Mouse (Mus musculus) heart, embryonic 16.5 days (tissue): ENCODE data around the gene Ranbp3l. TPM values are rescaled to one million over a fixed set of nuclear protein-coding genes. Genes with fewer than 3 reads are reported as not detected.
A peak's percentile ranks its signal among the peaks of the same experiment; 100 is the strongest.

Experiments
- ATAC-seq: fragments of 200-750 bp; cut with Nextera tagmentation; replicated peaks from 2 replicates; pipeline ENCODE4 v1.8.0; 2017; ENCODE audit warnings: moderate number of reproducible peaks; ENCODE audit not compliant: insufficient read depth, low FRiP score; ENCODE audit errors: extremely low read depth
- H3K27ac ChIP-seq: fragments of 300-500 bp; sonication (generic); 2 replicates; pipeline ENCODE4 v1.5.1; 2014; ENCODE audit warnings: mild to moderate bottlenecking, low read length, control low read depth, moderate library complexity
- H3K27me3 ChIP-seq: fragments of 300-500 bp; sonication (generic); 2 replicates; pipeline ENCODE4 v1.6.1; 2014; ENCODE audit warnings: low read length, mixed read lengths; ENCODE audit not compliant: control insufficient read depth, insufficient read depth
- H3K36me3 ChIP-seq: fragments of 300-500 bp; sonication (generic); 2 replicates; pipeline ENCODE4 v1.6.1; 2014; ENCODE audit not compliant: control insufficient read depth, insufficient read depth
- H3K4me1 ChIP-seq: fragments of 300-500 bp; sonication (generic); 2 replicates; pipeline ENCODE4 v1.6.1; 2014; ENCODE audit warnings: low read length, mixed read lengths; ENCODE audit not compliant: control insufficient read depth, insufficient read depth
- H3K4me2 ChIP-seq: fragments of 300-500 bp; sonication (generic); 2 replicates; pipeline ENCODE4 v1.6.1; 2014; ENCODE audit warnings: low read depth, mild to moderate bottlenecking, control low read depth, low read length
- H3K4me3 ChIP-seq: fragments of 300-500 bp; sonication (generic); 2 replicates; pipeline ENCODE4 v1.5.1; 2014; ENCODE audit warnings: mild to moderate bottlenecking, control low read depth, low read length
- H3K9ac ChIP-seq: fragments of 300-500 bp; sonication (generic); 2 replicates; pipeline ENCODE4 v1.6.1; 2014; ENCODE audit warnings: low read length, control low read depth
- H3K9me3 ChIP-seq: fragments of 300-500 bp; sonication (generic); replicated peaks from 2 replicates; pipeline ENCODE4 v1.6.1; 2016; ENCODE audit warnings: low read length; ENCODE audit not compliant: control insufficient read depth
- WGBS: fragments of 180-500 bp; shearing (Covaris S2); extraction: QIAGEN DNeasy Blood & Tissue Kit; methylation state at CpG from one replicate; pipeline ENCODE4 v1.1.7; 2014; 5-methylcytosine and 5-hydroxymethylcytosine counted together
- polyA plus RNA-seq: library from polyadenylated mRNA; unstranded; fragments of >200 nt; fragmentation: Nextera tagmentation; extraction: Ambion mirVana; gene quantifications from 2 replicates; pipeline ENCODE4 v1.2.1, GENCODE M21; 2015

Ranbp3l gene
- polyA plus RNA-seq, 1 experiment from 2014 or later, result 0.18 TPM

GRCm38 (mm10) chr15:9061150-9061882 is 93.6 kb downstream of the Ranbp3l start:
- Histone ChIP-seq H3K9ac (no peak overlapping the region), H3K4me3 (no peak overlapping the region), H3K4me2 (no peak overlapping the region), H3K27ac (no peak overlapping the region), H3K36me3 (no peaks in the 10 kb centered on the region), H3K4me1 (no peaks in the 10 kb centered on the region), H3K27me3 (no peaks in the 10 kb centered on the region), H3K9me3 (no peaks in the 10 kb centered on the region)
- 60% methylated on average over 7 of the region's 7 CpGs for WGBS
- ATAC-seq, result no peak

DNA sequence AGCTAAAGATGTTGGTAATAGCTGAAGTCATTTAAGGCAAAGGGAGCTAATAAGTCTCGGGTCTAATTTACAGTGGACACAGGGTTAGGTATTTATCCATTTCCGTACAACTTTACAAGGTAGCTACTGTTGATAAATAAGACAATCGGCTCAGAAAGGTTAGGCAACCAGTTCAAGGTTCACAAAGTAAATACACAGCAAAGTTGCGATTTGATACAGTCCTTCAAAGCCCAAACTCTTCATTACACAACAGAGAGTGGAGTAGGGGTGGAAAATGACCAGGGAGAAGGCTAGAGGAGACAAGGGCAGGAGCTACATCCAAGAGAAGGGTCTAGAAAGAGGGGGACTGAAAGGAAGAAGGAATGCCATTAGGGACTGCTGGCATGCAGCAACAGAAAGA is 101.1 kb downstream of the Ranbp3l start:
- no peaks in the 10 kb centered on the region for H3K27me3 ChIP-seq
- no peak overlapping the region for H3K27ac ChIP-seq
- no peak overlapping the region for H3K9ac ChIP-seq
- H3K4me1 ChIP-seq, result peaks cover 15% of the 10 kb centered on the region
- H3K36me3 ChIP-seq, result no peaks in the 10 kb centered on the region
- no peak overlapping the region for H3K4me3 ChIP-seq
- H3K4me2 ChIP-seq, result no peak overlapping the region
- ATAC-seq, result no peak
- H3K9me3 ChIP-seq, result no peaks in the 10 kb centered on the region
- 80% methylated on average over 4 of the region's 4 CpGs for WGBS

GRCm38 (mm10) chr15:9070353-9070752 is 102.6 kb downstream of the Ranbp3l start:
- Histone ChIP-seq H3K27me3 (no peaks in the 10 kb centered on the region), H3K4me2 (peak overlapping the region; percentile 91), H3K4me3 (peak overlapping the region; percentile 97), H3K4me1 (peaks cover 29% of the 10 kb centered on the region), H3K9ac (peak overlapping the region; percentile 83), H3K36me3 (no peaks in the 10 kb centered on the region), H3K27ac (peak overlapping the region; percentile 86), H3K9me3 (no peaks in the 10 kb centered on the region)
- no peak for ATAC-seq
- WGBS, result 0% methylated on average over 3 of the region's 3 CpGs

- Histone ChIP-seq H3K9me3 (no peaks in the 10 kb centered on the region), H3K4me3 (peak within 1 kb of the TSS; percentile 97), H3K4me1 (peaks cover 35% of the 10 kb centered on the region), H3K36me3 (no peaks in the 10 kb centered on the region), H3K27ac (peak within 1 kb of the TSS; percentile 98), H3K27me3 (no peaks in the 10 kb centered on the region), H3K9ac (peak within 1 kb of the TSS; percentile 97), H3K4me2 (peak within 1 kb of the TSS; percentile 91)
- peak; percentile 99 for ATAC-seq
- under 1% methylated on average over 52 of the region's 54 CpGs for WGBS
Observed at GRCm38 (mm10) chr15:9070912-9071555, 103.3 kb downstream of the Ranbp3l start, which contains the start of gene Nadk2. Nadk2 (plus strand) TSS chr15:9071260.

GRCm38 (mm10) chr15:9071556-9072544 is 104.1 kb downstream of the Ranbp3l start:
- ATAC-seq, result peak; percentile 6
- peak overlapping the region; percentile 98 for H3K27ac ChIP-seq
- no peaks in the 10 kb centered on the region for H3K9me3 ChIP-seq
- no peaks in the 10 kb centered on the region for H3K36me3 ChIP-seq
- peak overlapping the region; percentile 71 for H3K4me2 ChIP-seq
- WGBS, result under 1% methylated on average over 66 of the region's 66 CpGs
- H3K27me3 ChIP-seq, result no peaks in the 10 kb centered on the region
- H3K9ac ChIP-seq, result peak overlapping the region; percentile 97
- peaks cover 42% of the 10 kb centered on the region for H3K4me1 ChIP-seq
- H3K4me3 ChIP-seq, result peak overlapping the region; percentile 97

DNA sequence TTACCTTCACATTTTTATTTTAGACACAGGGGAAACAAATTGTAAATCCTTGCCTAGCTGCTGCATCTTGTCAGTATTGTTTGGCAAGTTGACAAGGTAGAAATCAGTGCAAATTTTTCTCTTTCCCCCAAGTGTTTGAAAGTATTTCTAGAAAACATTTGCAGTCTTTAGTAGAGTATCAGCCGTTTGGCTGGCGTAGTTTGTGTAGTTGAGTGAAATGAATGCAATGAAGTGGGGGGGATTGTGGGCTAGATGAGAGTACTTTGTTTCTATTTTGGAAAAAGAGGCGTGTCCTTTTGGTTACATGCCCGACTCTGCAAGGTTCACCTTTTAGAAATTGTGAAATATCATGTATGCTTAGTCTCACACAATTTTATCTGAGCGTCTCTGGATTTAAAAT is 104.9 kb downstream of the Ranbp3l start:
- Histone ChIP-seq H3K9me3 (no peaks in the 10 kb centered on the region), H3K36me3 (no peaks in the 10 kb centered on the region), H3K27ac (peak overlapping the region; percentile 98), H3K4me2 (peak overlapping the region; percentile 71), H3K9ac (peak overlapping the region; percentile 97), H3K4me1 (peaks cover 48% of the 10 kb centered on the region), H3K27me3 (no peaks in the 10 kb centered on the region), H3K4me3 (peak overlapping the region; percentile 97)
- no peak for ATAC-seq
- WGBS, result 12% methylated on average over 5 of the region's 5 CpGs

DNA sequence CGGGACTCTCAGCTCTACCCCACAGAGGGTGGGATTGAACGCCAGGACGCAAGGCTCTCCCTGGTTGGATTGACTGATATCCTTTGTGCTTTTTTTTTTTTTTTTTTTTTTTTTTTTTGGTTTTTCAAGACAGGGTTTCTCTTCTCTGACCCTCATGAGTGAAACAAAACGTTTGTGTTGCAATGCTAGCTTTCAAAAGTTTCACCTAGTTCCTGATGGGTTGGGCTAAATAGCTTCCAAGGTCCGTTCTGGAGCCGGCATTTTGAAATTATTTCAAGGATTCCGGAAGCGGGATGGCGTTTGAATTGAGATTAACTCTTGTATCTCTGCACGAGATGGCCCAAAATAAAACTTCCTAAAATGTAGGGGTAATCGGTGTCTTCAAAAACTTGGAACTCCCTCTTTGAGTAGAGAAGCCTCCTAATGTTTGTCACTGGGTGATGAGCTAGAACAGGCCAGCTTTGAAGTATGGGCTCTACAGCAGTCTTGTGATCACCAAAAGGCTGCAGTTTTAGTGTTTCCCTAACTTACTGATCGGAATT is 105.4 kb downstream of the Ranbp3l start:
- no peaks in the 10 kb centered on the region for H3K27me3 ChIP-seq
- peak overlapping the region; percentile 97 for H3K4me3 ChIP-seq
- H3K36me3 ChIP-seq, result no peaks in the 10 kb centered on the region
- peak overlapping the region; percentile 71 for H3K4me2 ChIP-seq
- H3K27ac ChIP-seq, result peak overlapping the region; percentile 98
- WGBS, result 19% methylated on average over 12 of the region's 12 CpGs
- H3K9ac ChIP-seq, result peak overlapping the region; percentile 97
- H3K9me3 ChIP-seq, result no peaks in the 10 kb centered on the region
- ATAC-seq, result no peak
- peaks cover 51% of the 10 kb centered on the region for H3K4me1 ChIP-seq

DNA sequence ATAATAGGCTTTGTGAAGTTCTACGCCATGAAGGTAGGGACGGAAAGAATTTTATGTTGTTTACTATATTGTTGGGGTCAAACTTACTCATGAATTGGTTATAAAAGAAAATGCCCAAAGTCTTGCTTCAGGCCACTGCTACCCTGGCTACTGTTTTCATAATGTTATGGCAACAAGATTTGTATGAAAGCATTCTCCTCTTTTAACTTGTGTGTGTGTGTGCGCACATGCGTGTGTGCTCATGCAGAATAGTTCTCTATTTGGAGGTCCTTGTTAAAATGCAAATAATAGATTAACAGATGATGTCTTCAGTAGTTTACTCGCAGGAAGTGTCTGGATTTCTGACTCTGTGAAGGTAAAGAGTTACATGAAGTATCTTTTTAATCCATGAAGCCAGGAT is 105.9 kb downstream of the Ranbp3l start:
- peak overlapping the region; percentile 98 for H3K27ac ChIP-seq
- H3K27me3 ChIP-seq, result no peaks in the 10 kb centered on the region
- WGBS, result 68% methylated on average over 5 of the region's 5 CpGs
- ATAC-seq, result no peak
- peak overlapping the region; percentile 71 for H3K4me2 ChIP-seq
- H3K9me3 ChIP-seq, result no peaks in the 10 kb centered on the region
- H3K36me3 ChIP-seq, result no peaks in the 10 kb centered on the region
- peak overlapping the region; percentile 97 for H3K4me3 ChIP-seq
- H3K9ac ChIP-seq, result peak overlapping the region; percentile 97
- H3K4me1 ChIP-seq, result peaks cover 56% of the 10 kb centered on the region
